Mouse (Mus musculus): ENCODE data around the gene Tbck.

GRCm38 (mm10) chr3:132784732-132785131, 100.8 kb downstream of the Tbck start:
- TF ChIP-seq CTCF (IDR thresholded peaks at IDR 0.05; ENCODE audit: low read depth) (no peak), EP300 (optimal IDR thresholded peaks at IDR 0.05) (no peak)
